ENCODE assay signal across 17 mouse cellular contexts in genomic region chr3:152556919-152557318, GRCm38 (mm10).
DNase-seq lines count a peak whose midpoint lies in the region; ATAC-seq and TF ChIP-seq lines count a peak whose summit lies in the region.
"Had no signal": no experiment of that assay in that cellular context is flagged by ENCODE, and none has a peak within 500 bp of the region (broad histone marks: within the 10 kb centered on the region; RNA-seq: fewer than 3 reads in every experiment).

No protein-coding gene starts in this region.

- H3K4me2 ChIP-seq in liver, embryonic 11.5 days = no peak overlapping the region
- no peak overlapping the region for H3K4me2 ChIP-seq in liver, embryonic 12.5 days
- H3K4me2 ChIP-seq: embryonic facial prominence, embryonic 15.5 days; forebrain, embryonic 15.5 days; heart, embryonic 15.5 days; midbrain, embryonic 15.5 days; neural tube, embryonic 12.5 days had no signal

- no peaks in the 10 kb centered on the region for H3K36me3 ChIP-seq in liver, embryonic 11.5 days (ENCODE audit: control insufficient read depth, insufficient read depth, low read length)
- H3K36me3 ChIP-seq in MEL (ENCODE audit: control insufficient read depth in 1 of 2, insufficient read depth in 2 of 2, low read length in 2 of 2) = peaks cover 0 to 20% of the 10 kb centered on the region in 2 experiments; a peak in 2 of 4 replicates
- no peaks in the 10 kb centered on the region for H3K36me3 ChIP-seq in liver, embryonic 12.5 days
- H3K36me3 ChIP-seq: embryonic facial prominence, embryonic 15.5 days; forebrain, embryonic 15.5 days; heart, embryonic 15.5 days; liver, embryonic 15.5 days; midbrain, embryonic 15.5 days; neural tube, embryonic 12.5 days had no signal

- H3K9ac ChIP-seq in liver, embryonic 11.5 days (ENCODE audit: low read depth, low read length) = no peak overlapping the region
- peak overlapping the region; percentile 54 for H3K9ac ChIP-seq in MEL (ENCODE audit: control insufficient read depth, low read depth, low read length, poor library complexity, severe bottlenecking)
- no peak overlapping the region for H3K9ac ChIP-seq in liver, embryonic 12.5 days
- H3K9ac ChIP-seq: embryonic facial prominence, embryonic 15.5 days; forebrain, embryonic 15.5 days; heart, embryonic 15.5 days; liver, embryonic 15.5 days; midbrain, embryonic 15.5 days; neural tube, embryonic 12.5 days had no signal

- H3K9me3 ChIP-seq in liver, embryonic 11.5 days (ENCODE audit: control insufficient read depth, low read length) = no peaks in the 10 kb centered on the region
- H3K9me3 ChIP-seq in MEL (replicated peaks; ENCODE audit: insufficient read depth, low read length) = no peaks in the 10 kb centered on the region
- H3K9me3 ChIP-seq in liver, embryonic 12.5 days (replicated peaks) = no peaks in the 10 kb centered on the region
- H3K9me3 ChIP-seq: embryonic facial prominence, embryonic 15.5 days; forebrain, embryonic 15.5 days; heart, embryonic 15.5 days; liver, embryonic 15.5 days; midbrain, embryonic 15.5 days; neural tube, embryonic 12.5 days had no signal

- 88% methylated on average over 3 of the region's 3 CpGs for WGBS in liver, embryonic 11.5 days
- 89% methylated on average over 3 of the region's 3 CpGs for WGBS in liver, embryonic 12.5 days (ENCODE audit: insufficient replicate concordance)

- TF ChIP-seq CTCF in gastrocnemius, adult 2 months (IDR thresholded peaks at IDR 0.05) = peak; percentile 25; the same call in 1 of the 2 replicates
- peak; percentile 57 to 83 (median 64) for TF ChIP-seq CTCF in MEL (IDR thresholded peaks at IDR 0.05 in 2 of 3, conservative IDR thresholded peaks at IDR 0.05 in 1 of 3; ENCODE audit: control insufficient read depth in 1 of 3, insufficient read depth in 1 of 3, low read depth in 2 of 3, low read length in 3 of 3, poor library complexity in 1 of 3, severe bottlenecking in 1 of 3)

- intact Hi-C loops in gastrocnemius, adult 2 months (cut with DNase I) = no loop called here

- H3K4me3 ChIP-seq in gastrocnemius, adult 2 months = no peak overlapping the region
- H3K4me3 ChIP-seq in liver, embryonic 11.5 days (ENCODE audit: low read depth, low read length) = no peak overlapping the region
- peak overlapping the region; percentile 5 to 51; a peak in 3 of 4 replicates for H3K4me3 ChIP-seq in MEL (ENCODE audit: control insufficient read depth in 1 of 2, insufficient read depth in 1 of 2, low read depth in 2 of 2, low read length in 2 of 2)
- H3K4me3 ChIP-seq in liver, embryonic 12.5 days = no peak overlapping the region
- H3K4me3 ChIP-seq: embryonic facial prominence, embryonic 15.5 days; forebrain, embryonic 15.5 days; heart, embryonic 15.5 days; liver, embryonic 15.5 days; midbrain, embryonic 15.5 days; neural tube, embryonic 12.5 days had no signal

- H3K79me2 ChIP-seq in MEL (ENCODE audit: control insufficient read depth, insufficient read depth, low read length, poor library complexity) = no peaks in the 10 kb centered on the region; the same call in 1 of the 2 replicates

- no peak for TF ChIP-seq EP300 in MEL (IDR thresholded peaks at IDR 0.05; ENCODE audit: low read depth in 1 of 2, low read length in 2 of 2)

- DNase-seq in gastrocnemius, adult 2 months = no peak
- no peak for DNase-seq in gastrocnemius, postnatal 25 days
- DNase-seq in liver (peak; percentile 23), MEL (ENCODE audit: low read depth, low spot score) (peak; percentile 85)
- DNase-seq in liver, embryonic 11.5 days (ENCODE audit: low spot score) = no peak
- DNase-seq in urinary bladder, postnatal 10 days (ENCODE audit: low spot score) = no peak
- no peak for DNase-seq in spleen, adult 18-20 months
- DNase-seq: kidney, adult 11 months; right cerebral cortex, postnatal 4 days; thymus, postnatal 25 days had no signal

- peaks cover 15% of the 10 kb centered on the region for H3K4me1 ChIP-seq in liver, embryonic 11.5 days (replicated peaks; ENCODE audit: control insufficient read depth, insufficient read depth, low read length)
- peaks cover 18 to 22% of the 10 kb centered on the region in 2 experiments for H3K4me1 ChIP-seq in MEL (ENCODE audit: control insufficient read depth in 1 of 2, insufficient read depth in 2 of 2, low read length in 2 of 2)
- peaks cover 50% of the 10 kb centered on the region for H3K4me1 ChIP-seq in liver, embryonic 12.5 days
- H3K4me1 ChIP-seq: embryonic facial prominence, embryonic 15.5 days; forebrain, embryonic 15.5 days; heart, embryonic 15.5 days; midbrain, embryonic 15.5 days; neural tube, embryonic 12.5 days had no signal

- peak; percentile 36 for TF ChIP-seq RAD21 in MEL (IDR thresholded peaks at IDR 0.05; ENCODE audit: low read depth, low read length)

- no peak overlapping the region for H3K27ac ChIP-seq in gastrocnemius, adult 2 months
- H3K27ac ChIP-seq in liver, embryonic 11.5 days (ENCODE audit: low read depth, low read length) = no peak overlapping the region
- peak overlapping the region; percentile 91 for H3K27ac ChIP-seq in MEL (ENCODE audit: control insufficient read depth, low read depth, low read length)
- 0 out of 2 replicates have a peak overlapping the region, but pooled peaks have one; percentile 16 for H3K27ac ChIP-seq in liver, embryonic 12.5 days
- H3K27ac ChIP-seq: embryonic facial prominence, embryonic 15.5 days; forebrain, embryonic 15.5 days; heart, embryonic 15.5 days; liver, embryonic 15.5 days; midbrain, embryonic 15.5 days; neural tube, embryonic 12.5 days had no signal

- TF ChIP-seq POLR2A in MEL (IDR thresholded peaks at IDR 0.05; ENCODE audit: control insufficient read depth in 1 of 2, insufficient read depth in 1 of 2, low read depth in 1 of 2, low read length in 2 of 2, poor library complexity in 1 of 2) = no peak; a peak in 1 of 4 replicates

- no peak for ATAC-seq in liver, embryonic 11.5 days (replicated peaks; ENCODE audit: low FRiP score)
- no peak for ATAC-seq in liver, embryonic 12.5 days
- ATAC-seq: forebrain, embryonic 15.5 days; midbrain, embryonic 15.5 days had no signal

- no peaks in the 10 kb centered on the region for H3K27me3 ChIP-seq in liver, embryonic 11.5 days (replicated peaks; ENCODE audit: control insufficient read depth, insufficient read depth, low read length)
- H3K27me3 ChIP-seq in MEL (ENCODE audit: control insufficient read depth in 1 of 2, insufficient read depth in 2 of 2, low read length in 2 of 2) = no peaks in the 10 kb centered on the region
- H3K27me3 ChIP-seq in liver, embryonic 12.5 days (replicated peaks) = no peaks in the 10 kb centered on the region
- H3K27me3 ChIP-seq: embryonic facial prominence, embryonic 15.5 days; forebrain, embryonic 15.5 days; heart, embryonic 15.5 days; liver, embryonic 15.5 days; midbrain, embryonic 15.5 days; neural tube, embryonic 12.5 days had no signal

TF ChIP-seq in MEL, 35 proteins besides CTCF, POLR2A, EP300 and RAD21:
- TF ChIP-seq E2F4 (IDR thresholded peaks at IDR 0.05; ENCODE audit: borderline replicate concordance, low read depth, low read length) (no peak), RCOR1 (IDR thresholded peaks at IDR 0.05; ENCODE audit: low read depth, low read length) (peak; percentile 47), ZKSCAN1 (IDR thresholded peaks at IDR 0.05; ENCODE audit: low read depth, low read length) (no peak), GABPA (IDR thresholded peaks at IDR 0.05; ENCODE audit: low read depth, low read length) (no peak), USF1 (IDR thresholded peaks at IDR 0.05; ENCODE audit: low read depth, low read length) (0 out of 2 replicates have a peak, but pooled peaks have one; percentile 9), ETS1 (IDR thresholded peaks at IDR 0.05; ENCODE audit: low read depth, low read length) (peak; percentile 43; the same call in 1 of the 2 replicates), KAT2A (conservative IDR thresholded peaks at IDR 0.05; ENCODE audit: low read depth, low read length) (no peak), MEF2A (IDR thresholded peaks at IDR 0.05; ENCODE audit: extremely low read depth, insufficient replicate concordance, low read depth, low read length, poor library complexity, severe bottlenecking) (no peak), TBP (IDR thresholded peaks at IDR 0.05; ENCODE audit: low read depth, low read length) (no peak), TCF12 (IDR thresholded peaks at IDR 0.05; ENCODE audit: low read depth, low read length) (peak; percentile 27; the same call in 1 of the 2 replicates), SMC3 (IDR thresholded peaks at IDR 0.05; ENCODE audit: low read depth, low read length) (peak; percentile 28; the same call in 1 of the 2 replicates), MYB (IDR thresholded peaks at IDR 0.05; ENCODE audit: low read depth, low read length) (no peak), MYC (IDR thresholded peaks at IDR 0.05; ENCODE audit: low read depth, low read length) (peak; percentile 43; the same call in 1 of the 2 replicates), ZC3H11A (IDR thresholded peaks at IDR 0.05; ENCODE audit: low read depth, low read length) (peak; percentile 14; the same call in 1 of the 2 replicates)

Comparison
In these comparisons a context has a peak if more than half of its experiments do, and no peak if none do; other contexts are left out.
1. DNase-seq: peak in liver (single experiment) and MEL (single experiment); none in gastrocnemius, adult 2 months (single experiment), gastrocnemius, postnatal 25 days (single experiment), liver, embryonic 11.5 days (single experiment), urinary bladder, postnatal 10 days (single experiment) and spleen, adult 18-20 months (0 of 2).
2. H3K27ac ChIP-seq: peak in MEL (single experiment) and liver, embryonic 12.5 days (single experiment); none in gastrocnemius, adult 2 months (single experiment) and liver, embryonic 11.5 days (single experiment).
3. H3K4me3 ChIP-seq: peak in MEL (2 of 2); none in gastrocnemius, adult 2 months (single experiment), liver, embryonic 11.5 days (single experiment) and liver, embryonic 12.5 days (single experiment).